Mouse (Mus musculus) lung, adult 2 months (tissue): ENCODE data around the gene Sned1.

Experiments
- CTCF ChIP-seq: fragments of 200-500 bp; IDR thresholded peaks from 2 replicates; pipeline ENCODE4 v1.5.1; 2011; ENCODE audit warnings: mild to moderate bottlenecking, low read length, control low read depth; ENCODE audit not compliant: insufficient read depth
- POLR2A ChIP-seq: fragments of 200-500 bp; IDR thresholded peaks from 2 replicates; pipeline ENCODE4 v1.6.1; 2011; ENCODE audit warnings: low read depth, mild to moderate bottlenecking, control low read depth, low read length, borderline replicate concordance; ENCODE audit errors: extremely low read depth

DNA sequence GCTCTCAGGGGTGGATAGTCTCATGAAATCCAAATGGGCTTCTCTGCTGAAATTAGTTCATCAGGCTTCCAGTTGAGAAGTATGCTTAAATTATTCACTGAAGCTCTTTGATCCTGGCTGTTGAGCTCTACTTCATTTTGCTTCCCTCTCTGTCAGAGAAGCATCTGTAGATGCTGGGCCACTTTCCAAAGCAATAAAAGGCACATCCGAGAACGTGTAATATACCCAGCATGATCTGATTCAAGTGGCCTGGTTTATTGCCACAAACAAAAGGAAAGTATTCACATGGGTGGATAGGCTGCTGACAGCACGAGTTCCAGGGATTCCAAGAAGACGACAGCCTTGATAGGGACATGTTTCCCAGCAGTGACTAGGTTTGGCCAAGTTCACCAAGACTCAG is 114.1 kb downstream of the Sned1 start:
- TF ChIP-seq CTCF (no peak), POLR2A (no peak)
